Mouse (Mus musculus): ENCODE measurements at regions not wholly inside any gene's neighbourhood (a gene's known extent, or its start where the extent isn't known, plus 50 kb on each side); places are given as distances from the start of the nearest gene placed in this dataset.

DNA sequence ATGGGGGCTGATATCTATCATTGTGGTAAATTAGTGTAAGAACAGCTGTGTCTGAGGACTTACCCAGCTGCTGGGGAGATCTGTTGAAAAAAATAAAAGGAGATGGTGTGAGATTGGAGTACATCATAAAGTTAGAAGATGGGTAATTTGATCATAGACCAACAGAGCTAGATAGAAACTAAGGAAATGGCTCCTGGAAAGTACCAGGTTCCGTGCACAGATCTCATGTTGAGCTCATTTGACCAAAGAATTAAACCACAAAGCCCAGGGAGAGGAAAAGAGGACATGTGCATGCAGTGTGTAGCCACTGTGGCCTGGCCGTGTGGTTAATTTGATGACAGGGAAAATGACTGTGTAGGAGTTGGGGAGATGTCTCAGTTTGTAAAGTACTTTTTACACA, 335.3 kb upstream of the Slc24a5 start:
- ATAC-seq (ENCODE audit: extremely low read depth, insufficient number of reproducible peaks, low FRiP score, poor library complexity, severe bottlenecking) (no peak), DNase-seq (ENCODE audit: low spot score) (no peak)
- Histone ChIP-seq H3K9me3 (replicated peaks) (peaks cover 26% of the 10 kb centered on the region), H3K27me3 (ENCODE audit: insufficient read depth, low read length) (no peaks in the 10 kb centered on the region), H3K4me1 (ENCODE audit: insufficient read depth, low read depth, low read length) (no peaks in the 10 kb centered on the region), H3K36me3 (replicated peaks) (no peaks in the 10 kb centered on the region), H3K4me3 (ENCODE audit: low read depth, low read length) (no peak overlapping the region)
- TF ChIP-seq GATA2 (IDR thresholded peaks at IDR 0.05; ENCODE audit: borderline replicate concordance, low read depth, low read length) (no peak), CTCF (IDR thresholded peaks at IDR 0.05; ENCODE audit: low read depth, low read length) (no peak), TAL1 (conservative IDR thresholded peaks at IDR 0.05; ENCODE audit: low read depth, low read length) (no peak), POLR2AphosphoS5 (IDR thresholded peaks at IDR 0.05; ENCODE audit: insufficient replicate concordance, low read depth, low read length) (no peak), GATA1 (IDR thresholded peaks at IDR 0.05; ENCODE audit: borderline replicate concordance, low read length) (no peak)

DNA sequence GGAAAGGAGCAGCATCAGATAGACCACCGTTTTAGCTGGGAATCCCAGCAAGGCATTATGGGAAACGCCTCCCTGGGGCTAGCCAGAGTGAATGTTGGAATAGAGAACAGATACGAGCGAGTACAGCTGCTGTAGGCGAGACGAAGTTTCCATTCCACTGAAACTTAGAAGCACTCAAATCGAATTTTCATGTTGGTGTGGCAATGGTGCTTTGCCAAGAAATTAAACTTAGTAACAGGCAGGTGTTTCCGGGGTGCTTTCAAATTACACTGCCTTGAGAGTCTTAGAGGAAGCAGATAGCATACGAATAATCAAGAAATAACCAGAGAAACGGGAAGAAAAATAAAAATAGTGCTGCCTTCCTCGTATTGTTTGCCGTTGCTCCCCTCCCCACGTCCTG, 327.1 kb upstream of the Slc24a5 start:
- Histone ChIP-seq H3K4me1 (ENCODE audit: insufficient read depth, low read depth, low read length) (no peaks in the 10 kb centered on the region), H3K4me3 (ENCODE audit: low read depth, low read length) (no peak overlapping the region), H3K36me3 (replicated peaks) (no peaks in the 10 kb centered on the region), H3K9me3 (replicated peaks) (peaks cover 23% of the 10 kb centered on the region), H3K27me3 (ENCODE audit: insufficient read depth, low read length) (no peaks in the 10 kb centered on the region)
- TF ChIP-seq GATA1 (IDR thresholded peaks at IDR 0.05; ENCODE audit: borderline replicate concordance, low read length), result no peak
- TF ChIP-seq CTCF (IDR thresholded peaks at IDR 0.05; ENCODE audit: low read depth, low read length), result no peak
- DNase-seq (ENCODE audit: low spot score) (no peak), ATAC-seq (ENCODE audit: extremely low read depth, insufficient number of reproducible peaks, low FRiP score, poor library complexity, severe bottlenecking) (no peak)

DNA sequence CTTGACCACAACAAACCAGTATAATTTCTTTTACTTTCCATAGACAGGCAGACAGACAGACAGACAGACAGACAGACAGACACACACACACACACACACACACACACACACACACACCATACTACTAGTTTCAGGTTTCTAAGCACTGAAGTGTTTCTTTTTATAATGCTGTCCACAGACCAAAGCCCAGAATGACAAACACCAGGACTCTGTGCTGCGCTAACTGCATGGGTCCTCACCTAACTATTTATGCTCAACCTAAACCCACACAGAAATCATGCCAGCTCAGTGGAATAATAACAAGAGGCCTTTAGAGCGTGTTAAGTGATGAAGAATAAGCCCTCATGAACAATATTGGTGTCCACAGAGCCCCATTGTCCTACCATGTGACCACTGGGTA, 325.0 kb upstream of the Slc24a5 start:
- TF ChIP-seq TAL1 (conservative IDR thresholded peaks at IDR 0.05; ENCODE audit: low read depth, low read length) (no peak), CTCF (IDR thresholded peaks at IDR 0.05; ENCODE audit: low read depth, low read length) (no peak), POLR2AphosphoS5 (IDR thresholded peaks at IDR 0.05; ENCODE audit: insufficient replicate concordance, low read depth, low read length) (no peak), GATA2 (IDR thresholded peaks at IDR 0.05; ENCODE audit: borderline replicate concordance, low read depth, low read length) (no peak), GATA1 (IDR thresholded peaks at IDR 0.05; ENCODE audit: borderline replicate concordance, low read length) (no peak)
- ATAC-seq (ENCODE audit: extremely low read depth, insufficient number of reproducible peaks, low FRiP score, poor library complexity, severe bottlenecking) (no peak), DNase-seq (ENCODE audit: low spot score) (no peak)
- peaks cover 20% of the 10 kb centered on the region for H3K9me3 ChIP-seq (replicated peaks)
- H3K36me3 ChIP-seq (replicated peaks), result no peaks in the 10 kb centered on the region
- no peak overlapping the region for H3K4me3 ChIP-seq (ENCODE audit: low read depth, low read length)
- H3K4me1 ChIP-seq (ENCODE audit: insufficient read depth, low read depth, low read length), result no peaks in the 10 kb centered on the region
- no peaks in the 10 kb centered on the region for H3K27me3 ChIP-seq (ENCODE audit: insufficient read depth, low read length)

DNA sequence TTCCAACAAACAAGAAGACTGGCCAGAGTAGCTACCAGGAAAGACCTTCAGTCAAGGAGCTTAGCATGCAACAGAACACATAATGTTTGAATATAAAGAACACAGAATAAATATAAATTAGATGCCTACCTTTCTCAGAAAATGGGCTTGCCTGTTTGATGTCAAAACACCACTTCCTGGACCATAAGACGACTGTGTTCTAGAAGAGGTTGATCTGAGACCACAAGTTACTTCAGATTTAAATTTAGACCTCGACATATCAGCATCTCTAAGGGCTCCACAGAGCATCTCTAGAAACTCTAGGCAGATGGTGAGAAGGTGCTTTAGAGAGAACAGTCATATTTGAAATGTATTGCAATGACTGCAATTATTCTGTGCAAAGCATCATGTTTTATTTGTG, 322.9 kb upstream of the Slc24a5 start:
- peaks cover 21% of the 10 kb centered on the region for H3K9me3 ChIP-seq (replicated peaks)
- no peaks in the 10 kb centered on the region for H3K4me1 ChIP-seq (ENCODE audit: insufficient read depth, low read depth, low read length)
- no peaks in the 10 kb centered on the region for H3K36me3 ChIP-seq (replicated peaks)
- DNase-seq (ENCODE audit: low spot score) (no peak), ATAC-seq (ENCODE audit: extremely low read depth, insufficient number of reproducible peaks, low FRiP score, poor library complexity, severe bottlenecking) (no peak)
- H3K27me3 ChIP-seq (ENCODE audit: insufficient read depth, low read length), result no peaks in the 10 kb centered on the region
- no peak overlapping the region for H3K4me3 ChIP-seq (ENCODE audit: low read depth, low read length)
- TF ChIP-seq GATA2 (IDR thresholded peaks at IDR 0.05; ENCODE audit: borderline replicate concordance, low read depth, low read length), result no peak
- TF ChIP-seq TAL1 (conservative IDR thresholded peaks at IDR 0.05; ENCODE audit: low read depth, low read length), result no peak
- TF ChIP-seq CTCF (IDR thresholded peaks at IDR 0.05; ENCODE audit: low read depth, low read length), result no peak
- no peak for TF ChIP-seq POLR2AphosphoS5 (IDR thresholded peaks at IDR 0.05; ENCODE audit: insufficient replicate concordance, low read depth, low read length)
- TF ChIP-seq GATA1 (IDR thresholded peaks at IDR 0.05; ENCODE audit: borderline replicate concordance, low read length), result no peak

DNA sequence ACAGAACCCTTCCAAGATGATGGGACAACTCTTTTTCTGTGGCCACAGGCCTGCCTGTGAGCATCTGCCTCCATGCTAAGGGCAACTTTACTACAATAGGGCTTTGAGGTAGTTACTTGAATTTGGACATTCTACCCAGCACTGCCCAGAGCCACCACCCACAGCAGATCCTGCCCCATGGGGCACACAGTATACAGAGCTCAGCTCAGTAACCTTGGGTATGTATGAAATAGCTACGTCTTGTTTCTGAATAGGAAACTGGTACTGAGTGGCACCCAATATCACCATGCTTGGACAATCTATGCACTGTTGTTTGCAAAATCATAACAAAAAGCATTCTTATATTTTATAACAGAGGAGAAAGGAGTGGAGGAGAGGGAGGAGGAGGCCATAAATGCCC, 320.8 kb upstream of the Slc24a5 start:
- ATAC-seq (ENCODE audit: extremely low read depth, insufficient number of reproducible peaks, low FRiP score, poor library complexity, severe bottlenecking), result no peak
- TF ChIP-seq GATA1 (IDR thresholded peaks at IDR 0.05; ENCODE audit: borderline replicate concordance, low read length) (no peak), POLR2AphosphoS5 (IDR thresholded peaks at IDR 0.05; ENCODE audit: insufficient replicate concordance, low read depth, low read length) (no peak), TAL1 (conservative IDR thresholded peaks at IDR 0.05; ENCODE audit: low read depth, low read length) (no peak), CTCF (IDR thresholded peaks at IDR 0.05; ENCODE audit: low read depth, low read length) (no peak), GATA2 (IDR thresholded peaks at IDR 0.05; ENCODE audit: borderline replicate concordance, low read depth, low read length) (no peak)
- H3K9me3 ChIP-seq (replicated peaks), result peaks cover 23% of the 10 kb centered on the region

DNA sequence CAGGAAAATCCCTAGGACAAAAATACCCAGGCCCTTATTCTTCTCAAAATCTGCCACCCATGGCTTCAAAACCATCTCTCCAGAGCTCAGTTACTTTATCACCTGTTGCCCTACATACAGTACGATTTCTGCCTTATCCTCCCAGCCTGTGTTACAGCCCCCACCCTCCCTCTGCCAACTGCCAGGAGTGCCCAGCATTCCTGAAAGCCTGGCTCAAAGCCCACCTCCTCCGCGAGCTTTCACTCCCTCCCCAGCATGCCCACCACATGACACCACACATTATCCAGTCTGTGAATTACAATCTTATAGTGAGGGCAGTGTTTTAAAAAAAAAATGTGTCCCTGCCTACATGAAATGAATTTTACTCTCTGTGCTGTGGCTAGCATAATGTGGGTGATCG, 320.3 kb upstream of the Slc24a5 start:
- Histone ChIP-seq H3K4me1 (ENCODE audit: insufficient read depth, low read depth, low read length) (no peaks in the 10 kb centered on the region), H3K9me3 (replicated peaks) (peaks cover 23% of the 10 kb centered on the region), H3K36me3 (replicated peaks) (no peaks in the 10 kb centered on the region), H3K4me3 (ENCODE audit: low read depth, low read length) (no peak overlapping the region), H3K27me3 (ENCODE audit: insufficient read depth, low read length) (no peaks in the 10 kb centered on the region)
- ATAC-seq (ENCODE audit: extremely low read depth, insufficient number of reproducible peaks, low FRiP score, poor library complexity, severe bottlenecking) (no peak), DNase-seq (ENCODE audit: low spot score) (no peak)
- no peak for TF ChIP-seq GATA2 (IDR thresholded peaks at IDR 0.05; ENCODE audit: borderline replicate concordance, low read depth, low read length)
- no peak for TF ChIP-seq TAL1 (conservative IDR thresholded peaks at IDR 0.05; ENCODE audit: low read depth, low read length)

More for the DNA sequence above, 320.8 kb upstream of the Slc24a5 start:
- no peaks in the 10 kb centered on the region for H3K4me1 ChIP-seq (ENCODE audit: insufficient read depth, low read depth, low read length)
- H3K36me3 ChIP-seq (replicated peaks), result no peaks in the 10 kb centered on the region
- H3K27me3 ChIP-seq (ENCODE audit: insufficient read depth, low read length), result no peaks in the 10 kb centered on the region
- no peak overlapping the region for H3K4me3 ChIP-seq (ENCODE audit: low read depth, low read length)
- DNase-seq (ENCODE audit: low spot score), result no peak

DNA sequence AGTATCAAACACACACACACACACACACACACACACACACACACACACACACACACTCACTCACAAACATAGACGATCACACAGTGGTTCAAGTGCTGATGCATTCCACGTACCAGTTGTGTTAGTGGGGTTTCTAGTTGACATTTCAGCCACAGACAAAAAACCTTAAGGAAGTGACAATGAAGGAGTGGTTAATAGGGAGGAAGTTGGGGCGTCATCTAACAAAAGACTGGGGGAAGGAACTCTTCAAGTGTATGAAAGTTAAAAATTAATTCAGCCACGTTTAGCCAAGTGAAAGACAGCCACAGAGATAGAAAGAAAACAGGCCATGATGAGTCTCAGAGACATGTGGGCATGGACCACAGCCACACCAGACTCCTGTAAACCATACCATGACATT, 316.1 kb upstream of the Slc24a5 start:
- Histone ChIP-seq H3K4me3 (ENCODE audit: low read depth, low read length) (no peak overlapping the region), H3K4me1 (ENCODE audit: insufficient read depth, low read depth, low read length) (no peaks in the 10 kb centered on the region), H3K9me3 (replicated peaks) (peaks cover 19% of the 10 kb centered on the region), H3K36me3 (replicated peaks) (no peaks in the 10 kb centered on the region), H3K27me3 (ENCODE audit: insufficient read depth, low read length) (no peaks in the 10 kb centered on the region)
- TF ChIP-seq CTCF (IDR thresholded peaks at IDR 0.05; ENCODE audit: low read depth, low read length) (no peak), TAL1 (conservative IDR thresholded peaks at IDR 0.05; ENCODE audit: low read depth, low read length) (no peak), GATA1 (IDR thresholded peaks at IDR 0.05; ENCODE audit: borderline replicate concordance, low read length) (no peak), POLR2AphosphoS5 (IDR thresholded peaks at IDR 0.05; ENCODE audit: insufficient replicate concordance, low read depth, low read length) (no peak), GATA2 (IDR thresholded peaks at IDR 0.05; ENCODE audit: borderline replicate concordance, low read depth, low read length) (no peak)
- no peak for DNase-seq (ENCODE audit: low spot score)
- ATAC-seq (ENCODE audit: extremely low read depth, insufficient number of reproducible peaks, low FRiP score, poor library complexity, severe bottlenecking), result no peak

Data from G1E (cell line).